Mouse (Mus musculus) forebrain, embryonic 16.5 days (tissue): Measurements from ENCODE around the gene Btbd6. TPM values are rescaled to one million over a fixed set of nuclear protein-coding genes. Genes with fewer than 3 reads are reported as not detected.

Experiments used
- ATAC-seq: fragments of 200-750 bp; cut with Nextera tagmentation; 2 replicates; pipeline ENCODE4 v1.8.0; 2017; ENCODE audit warnings: mild to moderate bottlenecking, moderate library complexity
- H3K27ac ChIP-seq: fragments of 300-500 bp; sonication (generic); 2 replicates; pipeline ENCODE4 v1.5.1; 2014; ENCODE audit warnings: low read length, control low read depth
- H3K27me3 ChIP-seq: fragments of 300-500 bp; sonication (generic); replicated peaks from 2 replicates; pipeline ENCODE4 v1.6.1; 2014; ENCODE audit warnings: low read length; ENCODE audit not compliant: control insufficient read depth, insufficient read depth
- H3K36me3 ChIP-seq: fragments of 300-500 bp; sonication (generic); 2 replicates; pipeline ENCODE4 v1.6.1; 2014; ENCODE audit not compliant: control insufficient read depth, insufficient read depth
- H3K4me1 ChIP-seq: fragments of 300-500 bp; sonication (generic); replicated peaks from 2 replicates; pipeline ENCODE4 v1.6.1; 2014; ENCODE audit warnings: low read length; ENCODE audit not compliant: control insufficient read depth, insufficient read depth
- H3K4me2 ChIP-seq: fragments of 300-500 bp; sonication (generic); 2 replicates; pipeline ENCODE4 v1.6.1; 2014; ENCODE audit warnings: mild to moderate bottlenecking, low read length, control low read depth
- H3K4me3 ChIP-seq: fragments of 300-500 bp; sonication (generic); replicated peaks from 2 replicates; pipeline ENCODE4 v1.5.1; 2014; ENCODE audit warnings: mild to moderate bottlenecking, low read length, control low read depth
- H3K9ac ChIP-seq: fragments of 300-500 bp; sonication (generic); replicated peaks from 2 replicates; pipeline ENCODE4 v1.6.1; 2014; ENCODE audit warnings: low read depth, low read length, control low read depth
- H3K9me3 ChIP-seq: fragments of 300-500 bp; sonication (generic); 2 replicates; pipeline ENCODE4 v1.6.1; 2016; ENCODE audit warnings: low read length; ENCODE audit not compliant: control insufficient read depth
- WGBS: fragments of 180-500 bp; shearing (Covaris S2); extraction: QIAGEN DNeasy Blood & Tissue Kit; methylation state at CpG from one replicate; pipeline ENCODE4 v1.1.7; 2014; 5-methylcytosine and 5-hydroxymethylcytosine counted together
- polyA plus RNA-seq: library from polyadenylated mRNA; unstranded; fragments of >200 nt; fragmentation: Nextera tagmentation; extraction: Ambion mirVana; gene quantifications from 2 replicates; pipeline ENCODE4 v1.2.1, GENCODE M21; 2015

Gene Btbd6
- polyA plus RNA-seq, 1 experiment from 2014 or later: 49.7 TPM

DNA sequence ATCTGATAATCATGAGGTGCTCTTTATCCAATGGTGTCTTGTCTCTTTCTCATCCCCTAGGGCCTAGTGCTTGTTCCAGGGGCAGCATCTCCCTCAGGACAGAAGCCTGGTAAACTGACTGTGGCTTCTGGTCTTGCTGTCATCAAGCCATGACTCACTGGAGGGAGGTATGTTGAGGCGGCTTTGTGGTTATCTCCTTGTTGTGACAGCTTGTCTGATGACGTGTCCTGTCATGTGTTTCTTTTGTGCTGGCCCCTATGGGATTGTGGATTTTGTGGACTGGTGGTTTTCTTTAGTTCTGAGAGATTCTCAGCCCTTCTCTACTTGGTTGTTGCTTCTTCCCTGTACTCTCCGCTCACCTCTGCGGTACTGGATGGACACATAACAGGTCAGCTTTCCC lies 46.8 kb downstream of the Btbd6 start:
- WGBS: 89% methylated on average over 4 of the region's 4 CpGs
- H3K4me2 ChIP-seq: no peak overlapping the region
- ATAC-seq: no peak

DNA sequence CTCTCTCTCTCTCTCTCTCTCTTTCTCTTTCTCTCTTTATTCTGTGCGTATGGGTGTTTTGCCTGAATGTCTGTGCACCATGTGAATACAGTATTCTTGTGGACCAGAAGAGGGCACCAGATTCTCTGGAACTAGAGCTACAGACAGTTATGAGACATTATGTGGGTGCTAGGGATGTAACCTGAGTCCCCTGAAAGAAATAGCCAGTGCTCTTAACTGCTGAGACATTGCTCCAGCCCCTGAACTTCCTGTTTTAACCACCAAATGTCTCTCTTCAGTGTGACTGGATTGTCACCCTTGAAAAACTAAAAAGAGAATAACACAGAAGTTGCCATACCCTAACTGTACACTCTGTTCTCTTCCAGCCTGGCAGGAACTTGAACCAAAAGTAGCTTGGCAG lies 50.3 kb downstream of the Btbd6 start:
- H3K4me2 ChIP-seq: no peak overlapping the region
- H3K36me3 ChIP-seq: no peaks in the 10 kb centered on the region; the same call in 1 of the 2 replicates
- H3K27ac ChIP-seq: no peak overlapping the region
- no peak overlapping the region for H3K9ac ChIP-seq
- 86% methylated on average over 1 of the region's 1 CpGs for WGBS
- peaks cover 10% of the 10 kb centered on the region for H3K4me1 ChIP-seq
- ATAC-seq: no peak
- H3K4me3 ChIP-seq: no peak overlapping the region
- H3K9me3 ChIP-seq: no peaks in the 10 kb centered on the region
- H3K27me3 ChIP-seq: no peaks in the 10 kb centered on the region

More for the DNA sequence above, 46.8 kb downstream of the Btbd6 start:
- Histone ChIP-seq H3K4me3 (no peak overlapping the region), H3K9ac (no peak overlapping the region), H3K4me1 (peaks cover 1% of the 10 kb centered on the region; the same call in 1 of the 2 replicates), H3K27me3 (no peaks in the 10 kb centered on the region), H3K27ac (no peak overlapping the region), H3K9me3 (no peaks in the 10 kb centered on the region), H3K36me3 (no peaks in the 10 kb centered on the region; the same call in none of the 2 replicates)

DNA sequence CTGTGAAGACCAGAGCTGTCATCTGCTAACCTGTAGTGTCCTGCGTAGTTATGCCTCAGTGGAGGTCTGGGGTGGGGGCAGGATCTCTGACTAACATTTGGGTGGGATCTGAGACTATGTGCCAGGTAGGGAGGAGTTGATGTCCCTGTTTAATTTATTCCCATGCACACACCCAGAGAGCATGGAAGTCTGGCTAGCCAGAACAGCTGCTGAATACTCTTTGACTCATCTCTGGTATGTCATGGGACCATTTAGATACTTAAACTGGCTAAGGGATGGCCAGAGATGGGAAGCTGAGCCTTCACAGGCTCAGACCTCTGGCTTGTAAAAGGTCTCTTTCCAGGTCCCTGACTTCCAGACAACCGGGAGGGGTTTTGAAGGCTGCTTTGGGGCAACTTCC lies 51.2 kb downstream of the Btbd6 start:
- H3K9me3 ChIP-seq: no peaks in the 10 kb centered on the region
- no peaks in the 10 kb centered on the region for H3K27me3 ChIP-seq
- H3K9ac ChIP-seq: no peak overlapping the region
- peaks cover 15% of the 10 kb centered on the region for H3K4me1 ChIP-seq
- WGBS: 90% methylated on average over 2 of the region's 2 CpGs
- H3K4me2 ChIP-seq: no peak overlapping the region
- H3K36me3 ChIP-seq: no peaks in the 10 kb centered on the region; the same call in 1 of the 2 replicates
- H3K4me3 ChIP-seq: no peak overlapping the region
- H3K27ac ChIP-seq: no peak overlapping the region
- no peak for ATAC-seq

DNA sequence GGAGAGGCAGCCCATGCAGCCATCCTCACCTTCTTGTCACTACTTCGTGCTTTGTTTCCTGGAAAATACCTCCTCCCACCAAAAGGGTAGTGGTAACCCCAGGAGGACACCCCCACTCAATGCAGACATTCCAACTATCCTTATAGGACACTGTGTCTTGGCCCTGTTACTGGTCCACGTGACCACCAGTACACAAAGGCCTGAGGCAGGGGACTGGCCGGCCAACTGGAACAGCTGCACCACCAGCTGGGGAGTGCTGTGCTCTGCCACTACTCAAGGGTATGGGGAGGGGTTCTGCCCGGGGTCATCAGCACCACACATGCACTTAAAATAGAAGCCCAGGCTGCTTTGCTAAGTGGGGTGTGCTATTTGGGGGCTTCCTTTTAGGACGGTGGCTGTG lies 51.8 kb downstream of the Btbd6 start:
- Histone ChIP-seq H3K9ac (no peak overlapping the region), H3K4me1 (peaks cover 21% of the 10 kb centered on the region), H3K9me3 (no peaks in the 10 kb centered on the region), H3K27me3 (no peaks in the 10 kb centered on the region), H3K27ac (no peak overlapping the region), H3K4me2 (no peak overlapping the region), H3K36me3 (no peaks in the 10 kb centered on the region; the same call in 1 of the 2 replicates), H3K4me3 (no peak overlapping the region)
- no peak for ATAC-seq
- WGBS: 54% methylated on average over 5 of the region's 5 CpGs

Other genes starting within 250 kb of the Btbd6 start
- gene Pld4, start 215.8 kb upstream of the Btbd6 start, polyA plus RNA-seq: 4.0 and 5.3 TPM in 2 replicates
- gene Ahnak2, start 173.8 kb upstream of the Btbd6 start, polyA plus RNA-seq: 1.2 TPM in 2 replicates
- 14.3 and 17.3 TPM in 2 replicates for gene Clba1, start 167.5 kb upstream of the Btbd6 start, polyA plus RNA-seq
- 71.0 and 80.9 TPM in 2 replicates for gene Cdca4, start 147.1 kb upstream of the Btbd6 start, polyA plus RNA-seq
- gene Gpr132, start 108.3 kb upstream of the Btbd6 start, polyA plus RNA-seq: not detected in 2 replicates
- gene Jag2, start 46.7 kb upstream of the Btbd6 start, polyA plus RNA-seq: 7.9 and 10.7 TPM in 2 replicates
- 53.4 and 57.0 TPM in 2 replicates for gene Nudt14, start 34.4 kb upstream of the Btbd6 start, polyA plus RNA-seq
- gene Brf1, start 24.2 kb downstream of the Btbd6 start, polyA plus RNA-seq: 60.8 and 64.6 TPM in 2 replicates
- 21.7 and 23.2 TPM in 2 replicates for gene Pacs2, start 38.0 kb downstream of the Btbd6 start, polyA plus RNA-seq
- not detected in 2 replicates for gene Tex22, start 98.0 kb downstream of the Btbd6 start, polyA plus RNA-seq
- 15.6 and 17.2 TPM in 2 replicates for gene Mta1, start 121.8 kb downstream of the Btbd6 start, polyA plus RNA-seq
- gene Crip2, start 163.8 kb downstream of the Btbd6 start, polyA plus RNA-seq: 426 and 444 TPM in 2 replicates
- gene Crip1, start 169.8 kb downstream of the Btbd6 start, polyA plus RNA-seq: 30.6 and 35.2 TPM in 2 replicates
- gene Tedc1, start 179.9 kb downstream of the Btbd6 start, polyA plus RNA-seq: 20.2 and 21.5 TPM in 2 replicates
- 38.8 and 46.9 TPM in 2 replicates for gene Tmem121, start 209.4 kb downstream of the Btbd6 start, polyA plus RNA-seq